Mouse (Mus musculus) hematopoietic stem cell, adult 5-6 weeks (primary cell): ENCODE results near the gene Arhgap31. TPM values are rescaled to one million over a fixed set of nuclear protein-coding genes. Genes with fewer than 3 reads are reported as not detected.

Experiments
- ATAC-seq, 2 experiments: fragments of 125-278 bp in 1 of 2; replicated peaks in 1 of 2; 2 replicates each; pipeline ENCODE4 v1.8.0; 2016 to 2017; ENCODE audit warnings: inconsistent platforms in 2 of 2, mild to moderate bottlenecking in 2 of 2, moderate number of reproducible peaks in 2 of 2, low read depth in 1 of 2, moderate TSS enrichment in 1 of 2; ENCODE audit not compliant: low FRiP score in 2 of 2, poor library complexity in 2 of 2, severe bottlenecking in 2 of 2, insufficient read depth in 1 of 2, low TSS enrichment in 1 of 2
- total RNA-seq: library from RNA; stranded (forward); fragments of 172-1452, 232-1000 nt; gene quantifications from 2 replicates; pipeline ENCODE4 v1.2.3, GENCODE M21; 2017

Arhgap31 gene
- total RNA-seq, 1 experiment from 2014 or later: 5.4 TPM

- ATAC-seq: no peak
These were observed 39.6 kb downstream of the Arhgap31 start for GRCm38 (mm10) chr16:38673511-38673910.

DNA sequence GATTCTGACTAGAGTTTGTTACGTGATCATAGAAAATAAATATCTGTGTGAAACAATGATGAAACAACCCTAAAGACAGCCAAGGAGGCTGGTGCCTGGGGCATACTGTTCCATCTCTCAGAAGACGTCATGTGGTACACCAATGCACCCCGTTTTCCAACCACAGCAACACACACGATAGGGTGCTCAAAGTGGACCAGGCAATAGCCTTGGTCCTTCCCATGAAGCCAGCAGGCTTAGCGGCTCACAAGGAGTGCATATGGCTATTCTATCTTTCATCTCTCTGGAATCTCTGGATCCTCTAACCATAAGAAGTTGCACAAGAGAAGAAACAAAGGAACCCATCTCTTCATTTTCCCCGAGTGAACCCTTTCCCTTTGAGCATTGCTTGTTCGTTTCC, 40.1 kb downstream of the Arhgap31 start:
- no peak for ATAC-seq

GRCm38 (mm10) chr16:38672370-38672769, 40.7 kb downstream of the Arhgap31 start:
- no peak for ATAC-seq

GRCm38 (mm10) chr16:38670621-38671390, 42.3 kb downstream of the Arhgap31 start:
- ATAC-seq: no peak

- ATAC-seq: no peak
These were observed 44.0 kb downstream of the Arhgap31 start for GRCm38 (mm10) chr16:38668871-38669675.

GRCm38 (mm10) chr16:38666523-38666922, 46.6 kb downstream of the Arhgap31 start:
- ATAC-seq: no peak

DNA sequence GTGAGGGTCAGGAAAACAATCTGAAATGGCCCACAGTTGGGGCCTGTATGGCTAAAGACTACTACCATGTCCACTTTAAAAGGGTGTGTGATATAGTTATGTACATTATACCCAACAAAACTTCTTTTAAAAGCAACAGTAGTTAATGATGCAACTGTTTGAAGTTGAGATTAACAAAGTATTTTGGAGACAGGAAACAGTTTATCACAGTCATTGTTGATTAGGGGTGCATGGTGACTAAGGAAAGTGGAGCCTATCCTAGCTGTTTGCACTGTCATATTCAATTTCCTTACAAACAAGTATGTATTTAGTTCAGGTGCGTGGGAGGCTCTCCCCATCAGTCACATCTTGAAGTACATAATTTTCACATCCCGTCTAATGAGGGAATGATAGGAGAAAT, 47.1 kb downstream of the Arhgap31 start:
- no peak for ATAC-seq

DNA sequence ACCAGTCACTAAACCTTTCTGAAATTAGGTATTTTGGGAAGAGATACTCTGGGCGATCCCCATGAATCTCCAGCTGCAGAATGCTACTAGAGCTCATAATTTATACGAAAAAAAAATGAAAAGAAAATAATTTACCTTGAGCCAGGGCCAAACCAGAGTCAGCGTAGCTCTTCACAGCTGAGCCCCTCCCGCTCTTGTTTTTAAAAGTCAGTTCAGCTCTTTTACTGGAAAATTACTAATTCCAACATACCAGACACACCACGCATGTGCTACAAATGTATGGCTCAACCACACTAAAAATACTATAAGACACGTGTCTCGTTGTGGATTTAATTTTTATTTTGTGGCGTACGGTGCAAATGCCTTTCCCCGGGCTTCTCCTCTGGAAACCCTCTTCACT, 50.5 kb downstream of the Arhgap31 start:
- no peak for ATAC-seq

DNA sequence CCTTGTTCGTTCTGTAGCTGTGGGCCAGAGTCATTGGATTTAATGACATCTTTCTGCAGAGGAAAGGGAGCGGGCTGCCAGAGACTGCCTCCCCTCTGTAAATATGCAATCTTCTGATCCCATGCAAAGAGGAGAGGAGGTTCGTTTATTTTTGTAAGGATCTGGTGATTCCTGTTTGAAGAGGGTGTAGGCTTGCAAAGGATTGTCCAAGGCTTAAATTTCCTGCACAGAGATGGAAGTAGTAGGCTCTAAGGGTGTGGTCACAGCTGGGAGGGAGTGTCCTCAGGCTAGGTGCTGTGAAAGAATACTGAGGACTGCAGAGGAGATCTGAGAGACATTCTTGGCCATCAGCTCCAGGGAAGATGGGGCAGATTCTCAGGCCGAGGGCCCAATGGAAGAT, 58.8 kb downstream of the Arhgap31 start:
- ATAC-seq: no peak

- peak; percentile 79 to 87 for ATAC-seq
These were observed 59.6 kb downstream of the Arhgap31 start for GRCm38 (mm10) chr16:38653390-38653871.

GRCm38 (mm10) chr16:38652653-38653052, 60.4 kb downstream of the Arhgap31 start:
- ATAC-seq: no peak

DNA sequence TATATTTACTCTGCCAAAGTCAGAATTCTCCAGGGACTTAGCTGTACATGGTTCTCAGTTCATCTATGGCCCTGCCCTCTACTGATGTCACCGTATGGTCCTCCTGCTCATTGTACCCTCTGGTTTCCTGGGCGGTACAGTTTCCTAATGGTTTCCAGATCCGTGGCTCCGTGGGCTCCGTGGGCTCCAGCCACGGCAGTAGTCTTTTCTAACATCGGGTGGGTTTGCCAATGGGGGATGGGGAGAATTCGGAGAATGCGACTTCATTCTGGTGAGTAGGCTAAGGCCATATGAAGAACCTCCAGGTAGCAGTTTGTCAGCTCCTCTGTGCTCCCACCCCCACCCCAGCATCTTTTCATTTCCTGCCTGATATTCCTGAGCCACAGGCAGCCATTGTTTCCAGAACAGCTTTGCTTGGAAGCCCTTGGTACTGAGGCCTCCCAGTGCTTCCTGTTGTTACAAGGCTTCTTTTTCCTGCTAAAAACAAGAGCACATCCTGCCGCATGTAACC, 61.3 kb downstream of the Arhgap31 start:
- ATAC-seq: no peak

DNA sequence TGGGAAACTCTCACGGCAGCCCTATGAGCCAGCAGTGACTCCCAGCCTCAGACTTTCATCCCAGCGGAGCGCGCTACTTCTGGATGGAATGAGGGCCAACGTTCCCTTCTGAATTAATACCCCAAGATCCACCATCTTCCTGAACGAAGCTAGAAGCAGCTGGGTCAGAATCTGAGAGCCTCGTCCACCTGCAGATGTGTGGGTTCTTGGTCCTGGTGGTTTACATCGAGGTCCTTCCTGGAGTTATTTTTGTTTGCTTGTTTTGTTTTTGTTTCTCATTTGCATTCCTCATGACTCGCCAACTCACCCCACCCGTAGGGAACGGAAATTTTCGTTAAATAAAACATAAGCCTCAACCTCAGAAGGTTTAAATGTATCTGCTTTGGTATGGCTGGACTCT, 61.8 kb downstream of the Arhgap31 start:
- ATAC-seq: no peak

DNA sequence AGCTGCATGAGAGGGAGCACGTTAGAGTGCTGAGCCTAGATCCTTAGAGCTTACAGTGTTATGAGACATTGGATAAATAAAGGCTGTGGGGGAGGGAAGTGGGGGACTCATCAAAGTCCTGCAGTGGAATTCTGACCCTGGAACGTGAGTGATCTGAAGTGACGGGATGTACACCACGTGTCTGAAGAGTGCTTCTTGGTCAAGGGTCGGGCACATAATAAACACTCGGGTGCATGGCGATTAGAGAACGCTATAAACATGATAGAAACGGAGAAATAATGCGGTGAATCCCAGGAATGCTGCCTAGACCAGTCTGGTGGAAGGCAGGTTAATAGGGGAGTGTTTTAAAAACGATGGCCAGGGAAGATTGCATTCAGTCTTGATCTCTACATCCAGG, 63.6 kb downstream of the Arhgap31 start:
- ATAC-seq: no peak

DNA sequence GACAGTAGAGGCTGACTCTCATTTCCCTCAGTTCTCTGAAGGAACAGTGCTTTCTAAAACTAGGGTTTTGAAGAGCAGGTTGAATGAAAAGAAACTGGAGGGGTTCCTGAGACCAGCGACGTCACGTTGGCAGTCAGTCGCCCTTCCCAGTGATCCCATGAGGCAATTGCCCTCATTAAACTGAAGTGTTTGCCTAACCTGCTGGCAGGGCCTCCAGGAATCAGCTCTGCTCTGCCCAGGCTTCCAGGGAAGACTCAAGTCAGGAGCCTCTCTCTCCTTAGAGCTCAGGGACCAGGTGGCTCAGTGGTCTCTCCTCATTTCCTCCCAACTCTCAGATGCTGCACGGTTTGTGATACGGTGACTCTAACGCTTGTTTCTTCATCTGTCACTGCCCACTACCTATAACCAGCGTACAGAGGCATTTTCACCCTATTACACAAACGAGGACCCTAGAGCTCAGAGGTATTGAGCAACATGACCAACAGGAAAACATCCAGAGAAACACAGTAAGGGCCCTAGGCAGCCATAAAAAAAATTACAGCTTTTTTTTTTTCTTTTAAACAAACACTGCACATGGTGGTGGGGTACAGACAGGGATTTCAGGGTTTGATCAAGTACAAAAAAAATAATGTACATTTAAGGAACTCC, 64.2 kb downstream of the Arhgap31 start:
- ATAC-seq: no peak; a peak in 1 of 4 replicates

- no peak for ATAC-seq
These were observed 64.9 kb downstream of the Arhgap31 start for GRCm38 (mm10) chr16:38648155-38648554.

- no peak for ATAC-seq
These were observed 68.6 kb downstream of the Arhgap31 start for GRCm38 (mm10) chr16:38644455-38644854.

- ATAC-seq: no peak
These were observed 76.0 kb downstream of the Arhgap31 start for GRCm38 (mm10) chr16:38637085-38637484.
